Mouse (Mus musculus): Measurements from ENCODE around the gene Pla2g4a. TPM values are rescaled to one million over a fixed set of nuclear protein-coding genes. Genes with fewer than 3 reads are reported as not detected.

Gene Pla2g4a
- total RNA-seq, 2 experiments from 2014 or later, result 31.8 to 86.6 TPM

GRCm38 (mm10) chr1:149939261-149940032 lies 21.6 kb downstream of the Pla2g4a start:
- peak; percentile 31; the same call in 1 of the 2 replicates for ATAC-seq (ENCODE audit: poor library complexity, severe bottlenecking)

GRCm38 (mm10) chr1:149937825-149938224 lies 23.3 kb downstream of the Pla2g4a start:
- ATAC-seq (ENCODE audit: poor library complexity, severe bottlenecking), result peak; percentile 36

GRCm38 (mm10) chr1:149929140-149929539 lies 31.9 kb downstream of the Pla2g4a start:
- ATAC-seq (ENCODE audit: poor library complexity, severe bottlenecking), result no peak

DNA sequence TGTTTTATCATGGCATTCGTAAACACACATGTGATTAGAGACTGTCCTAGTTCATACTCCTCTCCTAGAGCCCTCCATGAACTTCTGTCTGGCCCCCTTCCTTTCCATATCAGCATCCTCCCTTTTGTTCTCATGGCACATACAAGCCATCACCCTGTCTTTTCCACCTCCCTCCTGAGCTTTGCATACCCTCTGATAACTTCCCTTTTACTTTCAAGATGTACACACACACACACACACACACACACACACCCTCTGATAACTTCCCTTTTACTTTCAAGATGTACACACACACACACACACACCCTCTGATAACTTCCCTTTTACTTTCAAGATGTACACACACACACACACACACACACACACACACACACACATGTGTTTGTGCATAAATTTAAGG lies 37.4 kb downstream of the Pla2g4a start:
- peak; percentile 97 for ATAC-seq (ENCODE audit: poor library complexity, severe bottlenecking)

GRCm38 (mm10) chr1:149922219-149922618 lies 38.9 kb downstream of the Pla2g4a start:
- ATAC-seq (ENCODE audit: poor library complexity, severe bottlenecking), result no peak

- ATAC-seq (ENCODE audit: poor library complexity, severe bottlenecking), result no peak
Observed at GRCm38 (mm10) chr1:149921325-149921724, 39.8 kb downstream of the Pla2g4a start.

DNA sequence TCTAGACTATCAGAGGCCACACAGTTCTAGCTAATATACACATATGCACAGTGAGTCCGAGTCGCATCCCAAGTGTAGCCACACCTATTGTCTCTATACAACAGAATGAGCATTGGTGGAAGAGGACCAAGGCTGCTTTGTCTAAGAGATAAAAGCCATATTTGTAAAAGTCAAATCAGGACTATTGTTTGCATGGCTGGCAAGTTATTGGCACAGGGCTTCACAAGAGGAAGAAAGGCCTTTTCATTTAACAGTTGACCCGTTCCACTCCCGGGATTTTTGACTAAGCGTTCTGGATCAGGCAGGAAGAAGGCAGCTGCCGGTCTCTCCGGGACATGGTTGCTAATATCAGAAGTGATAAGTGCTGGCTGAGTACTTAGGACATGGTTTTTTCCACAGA lies 41.8 kb downstream of the Pla2g4a start:
- ATAC-seq (ENCODE audit: poor library complexity, severe bottlenecking), result no peak

DNA sequence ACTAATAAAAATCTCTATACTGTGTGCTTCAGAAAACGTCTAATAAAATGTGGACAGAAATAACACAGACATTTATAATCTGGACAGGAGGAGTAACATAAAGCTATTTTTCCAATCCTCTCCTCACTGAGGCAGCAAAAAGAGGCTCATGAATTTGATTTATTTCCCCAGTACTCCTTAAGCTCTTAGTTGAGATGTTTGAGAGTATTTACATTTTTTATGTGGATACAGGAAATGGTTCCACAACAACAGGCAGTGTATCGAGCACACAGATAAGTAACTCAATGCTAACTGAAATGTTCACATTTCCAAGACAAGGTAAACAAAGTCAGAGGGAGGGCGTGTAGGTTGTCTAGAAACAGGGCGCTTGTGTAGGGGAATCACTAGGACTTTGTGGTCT lies 48.1 kb downstream of the Pla2g4a start:
- no peak for ATAC-seq (ENCODE audit: poor library complexity, severe bottlenecking)

GRCm38 (mm10) chr1:149911050-149911449 lies 50.0 kb downstream of the Pla2g4a start:
- peak; percentile 99 for ATAC-seq (ENCODE audit: poor library complexity, severe bottlenecking)

GRCm38 (mm10) chr1:149898001-149898625 lies 63.0 kb downstream of the Pla2g4a start:
- ATAC-seq (ENCODE audit: poor library complexity, severe bottlenecking), result no peak

DNA sequence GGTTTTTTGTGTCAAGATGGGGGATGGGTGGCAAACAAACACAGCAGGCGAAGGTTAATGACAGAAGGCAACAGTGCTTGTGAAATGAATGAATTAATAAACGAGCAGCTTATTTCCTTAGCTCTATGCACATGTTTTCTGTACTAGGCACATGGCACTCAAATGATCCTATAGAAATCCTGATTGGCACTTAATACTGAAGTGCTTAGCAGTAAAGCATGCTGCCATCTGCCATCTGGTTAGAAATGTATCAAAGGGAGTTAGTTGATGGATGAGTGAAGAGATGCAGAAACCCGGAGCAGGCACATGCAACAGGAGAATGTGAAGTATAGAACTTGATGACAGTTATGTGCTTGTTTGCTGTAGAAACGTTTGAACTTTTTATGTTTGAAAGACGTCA lies 64.5 kb downstream of the Pla2g4a start:
- ATAC-seq (ENCODE audit: poor library complexity, severe bottlenecking), result no peak

GRCm38 (mm10) chr1:149894940-149895339 lies 66.2 kb downstream of the Pla2g4a start:
- ATAC-seq (ENCODE audit: poor library complexity, severe bottlenecking), result no peak

- ATAC-seq (ENCODE audit: poor library complexity, severe bottlenecking), result no peak
Observed at GRCm38 (mm10) chr1:149893903-149894302, 67.2 kb downstream of the Pla2g4a start.

DNA sequence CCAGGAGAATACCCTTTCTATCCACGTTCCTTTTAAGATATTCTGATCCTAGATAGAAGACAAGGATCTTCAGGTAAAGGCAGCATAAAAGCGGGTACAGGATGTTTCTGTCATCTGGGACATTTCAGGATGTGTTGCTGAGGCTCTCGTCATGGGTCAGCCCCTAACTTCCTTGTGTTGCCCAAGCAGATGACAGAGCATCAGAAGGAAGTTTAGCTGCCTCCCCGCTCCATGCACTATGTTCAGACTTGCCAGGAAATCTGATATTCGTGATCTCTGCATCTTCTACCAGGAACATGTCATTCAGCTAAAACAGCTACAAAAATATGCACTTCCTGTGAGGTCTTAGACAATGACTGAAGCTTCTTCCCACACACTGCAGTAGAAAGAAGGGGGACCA lies 70.0 kb downstream of the Pla2g4a start:
- ATAC-seq (ENCODE audit: poor library complexity, severe bottlenecking), result peak; percentile 78

DNA sequence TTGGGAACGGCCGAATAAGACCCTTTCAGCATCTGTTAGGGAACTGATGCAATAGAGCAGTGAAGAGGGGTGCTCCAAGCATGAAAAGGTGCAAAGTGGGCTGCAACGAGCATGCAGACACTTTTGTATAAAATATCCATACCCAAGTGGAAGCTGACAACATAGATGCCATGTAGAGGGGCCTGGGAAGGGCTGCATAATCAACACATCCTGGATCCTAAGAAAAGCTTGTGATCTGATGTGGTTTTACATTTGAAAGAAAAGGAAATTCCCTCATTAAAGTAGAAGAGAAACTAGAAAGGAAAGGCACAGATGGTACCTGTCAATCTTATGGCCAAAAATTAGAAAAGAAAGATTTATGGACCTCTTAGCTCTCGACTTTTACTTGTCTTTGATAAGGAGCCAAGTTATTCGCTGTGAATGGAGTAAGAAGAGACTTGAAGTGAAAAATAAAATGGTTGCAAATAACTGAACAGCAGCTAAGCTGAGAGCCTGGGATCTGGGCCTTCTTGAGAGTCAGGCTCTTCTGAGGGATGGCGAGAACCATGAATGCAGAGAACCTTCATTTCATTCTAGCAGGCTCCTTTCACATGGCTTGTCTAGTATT lies 78.6 kb downstream of the Pla2g4a start:
- ATAC-seq (ENCODE audit: poor library complexity, severe bottlenecking), result no peak

DNA sequence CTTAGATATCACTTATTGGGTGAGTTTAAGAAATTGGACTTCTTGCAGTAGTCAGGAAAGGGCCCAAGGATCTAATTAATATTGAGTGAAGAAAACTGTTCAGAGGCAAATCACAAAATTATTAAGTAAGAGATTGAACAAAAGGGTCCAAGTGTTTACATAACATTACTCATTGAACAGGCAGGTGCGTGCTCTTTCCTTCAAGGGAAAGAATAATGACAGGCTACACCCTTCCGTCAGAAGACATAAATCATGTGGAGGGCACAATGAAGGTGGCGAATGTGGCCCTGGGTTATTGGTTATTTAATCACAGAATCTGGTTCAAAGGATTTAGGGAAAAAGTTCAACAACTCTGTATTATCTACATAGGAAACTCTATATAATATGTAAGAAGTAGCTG lies 82.9 kb downstream of the Pla2g4a start:
- ATAC-seq (ENCODE audit: poor library complexity, severe bottlenecking), result no peak

DNA sequence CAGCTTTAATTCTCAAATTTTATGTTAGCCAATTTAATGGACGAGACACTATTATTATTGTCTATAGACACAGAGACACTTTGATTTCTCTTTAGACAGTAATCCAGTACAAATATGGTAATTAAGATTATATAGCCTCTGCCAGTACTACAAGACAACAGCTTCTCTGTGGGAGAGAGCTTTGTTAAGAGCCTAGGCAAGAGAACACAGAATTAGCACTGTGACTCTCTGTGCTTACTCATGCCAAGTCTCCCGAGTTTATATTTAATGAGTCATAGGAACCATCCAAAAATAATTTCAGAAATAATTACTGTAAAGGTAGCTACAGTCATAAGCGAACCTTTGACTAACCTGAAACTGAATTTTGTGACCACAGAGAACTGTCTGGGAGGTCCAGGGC lies 84.6 kb downstream of the Pla2g4a start:
- ATAC-seq (ENCODE audit: poor library complexity, severe bottlenecking), result no peak

GRCm38 (mm10) chr1:149871625-149872024 lies 89.5 kb downstream of the Pla2g4a start:
- no peak for ATAC-seq (ENCODE audit: poor library complexity, severe bottlenecking)

GRCm38 (mm10) chr1:149867323-149867722 lies 93.8 kb downstream of the Pla2g4a start:
- no peak for ATAC-seq (ENCODE audit: poor library complexity, severe bottlenecking)

- no peak for ATAC-seq (ENCODE audit: poor library complexity, severe bottlenecking)
Observed at GRCm38 (mm10) chr1:149866202-149866601, 94.9 kb downstream of the Pla2g4a start.

GRCm38 (mm10) chr1:149862801-149863200 lies 98.3 kb downstream of the Pla2g4a start:
- ATAC-seq (ENCODE audit: poor library complexity, severe bottlenecking), result no peak

DNA sequence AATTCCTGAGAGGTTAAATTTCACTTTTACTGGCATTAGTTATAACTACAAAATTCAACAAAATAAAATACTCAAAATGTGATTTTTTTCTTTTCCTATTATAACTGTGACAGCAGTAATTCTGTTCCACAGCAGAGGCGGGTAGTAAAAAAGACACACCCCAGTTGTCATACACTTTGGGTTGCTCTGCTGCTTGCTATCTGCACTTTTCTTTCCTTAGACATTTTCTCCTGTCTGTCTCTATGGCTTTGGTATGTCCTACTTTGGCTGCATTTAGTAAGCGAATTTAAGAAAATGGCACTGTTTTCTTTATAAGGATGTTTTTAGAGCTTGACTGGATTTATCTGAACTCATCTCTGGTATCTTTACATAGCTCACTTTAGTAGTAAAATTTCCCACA lies 98.9 kb downstream of the Pla2g4a start:
- ATAC-seq (ENCODE audit: poor library complexity, severe bottlenecking), result no peak
